Mouse (Mus musculus): ENCODE data around the gene Dscam.
A peak's percentile ranks its signal among the peaks of the same experiment; 100 is the strongest.
"Not testable (repeated sequence)": the region's sequence is repeated elsewhere in the genome, so short reads cannot be mapped to it uniquely, and the experiment has no call there.

The Dscam gene

GRCm38 (mm10) chr16:96888036-96888435 lies 282.5 kb downstream of the Dscam start:
- peak in 1 of 2 experiments; percentile 41 for DNase-seq (ENCODE audit: low spot score in 2 of 2)

- peak in 1 of 2 experiments; percentile 37 for DNase-seq (ENCODE audit: low spot score in 2 of 2)
Measured at GRCm38 (mm10) chr16:96885817-96886216, 284.7 kb downstream of the Dscam start.

- DNase-seq (ENCODE audit: low spot score in 2 of 2), result not testable (repeated sequence)
Measured at GRCm38 (mm10) chr16:96884590-96884989, 286.0 kb downstream of the Dscam start.

GRCm38 (mm10) chr16:96877271-96877670 lies 293.3 kb downstream of the Dscam start:
- DNase-seq (ENCODE audit: low spot score in 2 of 2), result no peak

- no peak for DNase-seq (ENCODE audit: low spot score in 2 of 2)
Measured at GRCm38 (mm10) chr16:96872799-96873198, 297.8 kb downstream of the Dscam start.

GRCm38 (mm10) chr16:96857571-96857970 lies 313.0 kb downstream of the Dscam start:
- DNase-seq (ENCODE audit: low spot score in 2 of 2), result peak in 1 of 2 experiments; percentile 37

GRCm38 (mm10) chr16:96855060-96855459 lies 315.5 kb downstream of the Dscam start:
- no peak for DNase-seq (ENCODE audit: low spot score in 2 of 2)

GRCm38 (mm10) chr16:96852383-96852782 lies 318.2 kb downstream of the Dscam start:
- peak; percentile 39 to 40 for DNase-seq (ENCODE audit: low spot score in 2 of 2)

GRCm38 (mm10) chr16:96848916-96849315 lies 321.6 kb downstream of the Dscam start:
- peak in 1 of 2 experiments; percentile 32 for DNase-seq (ENCODE audit: low spot score in 2 of 2)

GRCm38 (mm10) chr16:96846585-96846984 lies 324.0 kb downstream of the Dscam start:
- no peak for DNase-seq (ENCODE audit: low spot score in 2 of 2)

GRCm38 (mm10) chr16:96846113-96846512 lies 324.4 kb downstream of the Dscam start:
- no peak for DNase-seq (ENCODE audit: low spot score in 2 of 2)

GRCm38 (mm10) chr16:96845475-96846098 lies 325.0 kb downstream of the Dscam start:
- no peak for DNase-seq (ENCODE audit: low spot score in 2 of 2)

- peak; percentile 70 to 83 for DNase-seq (ENCODE audit: low spot score in 2 of 2)
Measured at GRCm38 (mm10) chr16:96843691-96844400, 326.7 kb downstream of the Dscam start.

GRCm38 (mm10) chr16:96842829-96843360 lies 327.7 kb downstream of the Dscam start:
- no peak for DNase-seq (ENCODE audit: low spot score in 2 of 2)

GRCm38 (mm10) chr16:96819649-96820048 lies 350.9 kb downstream of the Dscam start:
- DNase-seq (ENCODE audit: low spot score in 2 of 2), result peak; percentile 66 to 75

GRCm38 (mm10) chr16:96806298-96806697 lies 364.3 kb downstream of the Dscam start:
- DNase-seq (ENCODE audit: low spot score in 2 of 2), result no peak

GRCm38 (mm10) chr16:96802636-96803035 lies 367.9 kb downstream of the Dscam start:
- peak in 1 of 2 experiments; percentile 38 for DNase-seq (ENCODE audit: low spot score in 2 of 2)

GRCm38 (mm10) chr16:96801650-96802237 lies 368.8 kb downstream of the Dscam start:
- no peak for DNase-seq (ENCODE audit: low spot score in 2 of 2)

GRCm38 (mm10) chr16:96795431-96795830 lies 375.1 kb downstream of the Dscam start:
- peak in 1 of 2 experiments; percentile 37 for DNase-seq (ENCODE audit: low spot score in 2 of 2)

GRCm38 (mm10) chr16:96791307-96791706 lies 379.2 kb downstream of the Dscam start:
- no peak for DNase-seq (ENCODE audit: low spot score in 2 of 2)

- no peak for DNase-seq (ENCODE audit: low spot score in 2 of 2)
Measured at GRCm38 (mm10) chr16:96788286-96788685, 382.3 kb downstream of the Dscam start.

GRCm38 (mm10) chr16:96779021-96779420 lies 391.5 kb downstream of the Dscam start:
- DNase-seq (ENCODE audit: low spot score in 2 of 2), result no peak

- no peak for DNase-seq (ENCODE audit: low spot score in 2 of 2)
Measured at GRCm38 (mm10) chr16:96774245-96774644, 396.3 kb downstream of the Dscam start.

Measured in right cerebral cortex, postnatal 10 days (tissue).